Mouse (Mus musculus) ES-Bruce4 (cell line): ENCODE results near the gene Gm12794. TPM values are rescaled to one million over a fixed set of nuclear protein-coding genes. Genes with fewer than 3 reads are reported as not detected.
"Not testable (repeated sequence)": the region's sequence is repeated elsewhere in the genome, so short reads cannot be mapped to it uniquely, and the experiment has no call there.

Experiments used
- H3K27ac ChIP-seq: 2 replicates; pipeline ENCODE4 v1.5.1; 2012; ENCODE audit warnings: low read length, inconsistent platforms; ENCODE audit not compliant: insufficient read depth
- H3K27me3 ChIP-seq: 2 replicates; pipeline ENCODE4 v1.6.1; 2012; ENCODE audit warnings: mild to moderate bottlenecking, low read length, inconsistent platforms; ENCODE audit not compliant: control insufficient read depth, poor library complexity, insufficient read depth, severe bottlenecking
- H3K36me3 ChIP-seq: 2 replicates; pipeline ENCODE4 v1.6.1; 2012; ENCODE audit warnings: inconsistent platforms, mild to moderate bottlenecking, low read length, moderate library complexity; ENCODE audit not compliant: control insufficient read depth, poor library complexity, insufficient read depth, severe bottlenecking
- H3K4me1 ChIP-seq: one replicate; pipeline ENCODE4 v1.8.1; 2011; ENCODE audit warnings: low read length; ENCODE audit not compliant: control insufficient read depth, insufficient read depth
- H3K4me3 ChIP-seq: 2 replicates; pipeline ENCODE4 v1.5.1; 2011; ENCODE audit warnings: low read depth, mild to moderate bottlenecking, low read length
- H3K9ac ChIP-seq: 2 replicates; pipeline ENCODE4 v1.6.1; 2012; ENCODE audit warnings: low read depth, mild to moderate bottlenecking, inconsistent platforms; ENCODE audit not compliant: poor library complexity, severe bottlenecking
- H3K9me3 ChIP-seq: replicated peaks from 2 replicates; pipeline ENCODE4 v1.6.1; 2012; ENCODE audit warnings: mild to moderate bottlenecking, low read length, inconsistent platforms; ENCODE audit not compliant: control insufficient read depth, poor library complexity, insufficient read depth, severe bottlenecking
- CTCF ChIP-seq: IDR thresholded peaks from one replicate; pipeline ENCODE4 v1.8.1; 2011; ENCODE audit warnings: low read depth, low read length
- EP300 ChIP-seq: IDR thresholded peaks from 2 replicates; pipeline ENCODE4 v1.6.1; 2011; ENCODE audit warnings: low read depth, low read length; ENCODE audit not compliant: insufficient read depth
- POLR2A ChIP-seq: IDR thresholded peaks from one replicate; pipeline ENCODE4 v1.8.1; 2011; ENCODE audit warnings: low read length; ENCODE audit not compliant: insufficient read depth
- polyA plus RNA-seq: library from polyadenylated mRNA; stranded (reverse); fragments of >200 nt; gene quantifications from 2 replicates; pipeline ENCODE4 v1.2.4, GENCODE M21; 2011; ENCODE audit warnings: low read depth; ENCODE audit not compliant: missing spikeins, insufficient read depth, insufficient read length

Gene Gm12794
- not detected in 2 replicates for polyA plus RNA-seq

DNA sequence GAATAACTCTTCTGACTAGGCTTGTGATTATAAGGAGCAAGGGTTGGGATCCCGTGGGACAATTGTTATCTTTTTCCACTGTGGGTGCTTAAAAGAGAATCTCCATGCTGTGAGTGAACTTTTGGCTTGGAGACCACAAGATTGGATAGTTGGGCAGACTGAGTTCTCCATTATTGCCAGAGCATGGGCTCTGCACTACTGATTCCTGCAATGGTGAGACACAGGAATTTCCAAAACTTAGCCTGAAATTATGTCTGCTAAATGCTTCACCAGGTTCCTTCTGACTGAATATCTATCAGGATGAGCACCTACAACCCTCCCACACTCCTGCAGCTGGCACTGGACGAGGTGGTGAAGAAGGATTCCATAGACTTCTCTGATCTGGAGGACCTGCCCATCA, at the start of gene Gm12794:
Gm12794 (plus strand) TSS at position 301 of the 400 bp plus-strand sequence.
- not testable (repeated sequence) for H3K4me1 ChIP-seq, H3K27me3 ChIP-seq, H3K4me3 ChIP-seq, H3K36me3 ChIP-seq, H3K27ac ChIP-seq, H3K9ac ChIP-seq, H3K9me3 ChIP-seq

DNA sequence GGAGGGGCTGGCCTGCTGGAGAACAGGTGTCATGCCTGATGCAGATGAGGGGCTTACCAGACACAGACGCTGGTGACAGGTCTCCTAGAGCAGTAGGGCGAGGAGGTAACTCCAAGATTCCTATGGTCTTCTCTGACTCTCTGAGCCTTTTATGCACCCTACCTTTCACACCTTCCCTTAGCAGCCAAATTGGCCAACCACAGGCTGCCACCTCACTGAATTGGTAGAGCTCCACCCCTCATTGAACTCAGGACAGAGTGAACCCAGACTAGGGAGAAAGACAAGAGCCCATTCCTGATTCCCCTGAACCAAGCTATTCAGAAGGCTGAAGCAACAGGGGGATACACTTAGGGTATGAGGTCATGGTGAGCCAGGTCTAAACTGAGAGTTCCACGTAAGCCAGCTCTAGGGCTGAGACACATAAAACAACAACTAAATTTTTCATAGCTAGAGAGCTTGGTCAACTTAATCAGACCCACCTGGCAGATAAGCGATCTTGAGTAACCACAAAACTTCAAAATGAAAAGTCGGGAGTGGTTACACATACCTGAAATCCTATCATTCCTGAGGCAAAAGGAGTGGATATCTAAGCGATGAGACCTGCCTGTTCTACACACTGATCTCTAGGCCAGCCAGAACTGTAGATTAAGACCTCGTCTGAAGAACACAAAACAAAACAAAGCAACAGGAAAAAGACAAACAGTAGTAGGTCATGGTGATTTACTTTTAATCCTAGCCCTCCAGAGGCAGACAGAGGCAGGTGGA, 46.4 kb upstream of the Gm12794 start, which contains the start of gene C130073F10Rik:
C130073F10Rik (minus strand) TSS at position 134 of the 765 bp plus-strand sequence.
- no peak within 1 kb of the TSS for H3K9ac ChIP-seq
- no peak for TF ChIP-seq POLR2A
- no peak for TF ChIP-seq CTCF
- no peak for TF ChIP-seq EP300
- H3K36me3 ChIP-seq, result no peaks in the 10 kb centered on the region
- H3K4me3 ChIP-seq, result no peak within 1 kb of the TSS
- H3K4me1 ChIP-seq, result peaks cover 5% of the 10 kb centered on the region
- H3K27me3 ChIP-seq, result no peaks in the 10 kb centered on the region
- H3K27ac ChIP-seq, result no peak within 1 kb of the TSS
- peaks cover 1% of the 10 kb centered on the region; the same call in 1 of the 2 replicates for H3K9me3 ChIP-seq

DNA sequence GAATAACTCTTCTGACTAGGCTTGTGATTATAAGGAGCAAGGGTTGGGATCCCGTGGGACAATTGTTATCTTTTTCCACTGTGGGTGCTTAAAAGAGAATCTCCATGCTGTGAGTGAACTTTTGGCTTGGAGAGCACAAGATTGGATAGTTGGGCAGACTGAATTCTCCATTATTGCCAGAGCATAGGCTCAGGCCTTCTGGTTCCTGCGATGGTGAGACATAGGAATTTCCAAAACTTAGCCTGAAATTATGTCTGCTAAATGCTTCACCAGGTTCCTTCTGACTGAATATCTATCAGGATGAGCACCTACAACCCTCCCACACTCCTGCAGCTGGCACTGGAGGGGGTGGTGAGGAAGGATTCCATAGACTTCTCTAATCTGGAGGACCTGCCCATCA, 31.4 kb upstream of the Gm12794 start, which contains the start of gene Gm12800:
Gm12800 (plus strand) TSS at position 301 of the 400 bp plus-strand sequence.
- H3K27me3 ChIP-seq, H3K9ac ChIP-seq, H3K9me3 ChIP-seq, H3K4me1 ChIP-seq, H3K36me3 ChIP-seq, H3K27ac ChIP-seq, H3K4me3 ChIP-seq: not testable (repeated sequence)

DNA sequence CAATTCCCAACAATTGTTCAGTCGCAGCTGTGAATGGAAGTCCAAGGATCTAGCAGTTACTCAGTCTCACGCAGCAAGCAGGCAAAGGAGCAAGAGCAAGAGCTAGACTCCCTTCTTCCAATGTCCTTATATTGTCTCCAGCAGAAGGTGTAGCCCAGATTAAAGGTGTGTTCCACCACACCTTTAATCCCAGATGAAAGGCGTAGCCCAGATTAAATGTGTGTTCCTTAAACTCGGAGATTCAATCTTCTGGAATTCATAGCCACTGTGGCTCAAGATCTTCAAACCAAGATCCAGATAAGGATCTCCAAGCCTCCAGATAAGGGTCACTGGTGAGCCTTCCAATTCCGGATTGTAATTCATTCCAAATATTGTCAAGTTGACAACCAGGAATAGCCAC, 40.7 kb downstream of the Gm12794 start, which contains the start of gene Gm12790:
Gm12790 (minus strand) TSS at position 101 of the 400 bp plus-strand sequence.
- not testable (repeated sequence) for H3K27ac ChIP-seq, H3K4me1 ChIP-seq, H3K36me3 ChIP-seq, H3K9me3 ChIP-seq, H3K4me3 ChIP-seq, H3K27me3 ChIP-seq, H3K9ac ChIP-seq

DNA sequence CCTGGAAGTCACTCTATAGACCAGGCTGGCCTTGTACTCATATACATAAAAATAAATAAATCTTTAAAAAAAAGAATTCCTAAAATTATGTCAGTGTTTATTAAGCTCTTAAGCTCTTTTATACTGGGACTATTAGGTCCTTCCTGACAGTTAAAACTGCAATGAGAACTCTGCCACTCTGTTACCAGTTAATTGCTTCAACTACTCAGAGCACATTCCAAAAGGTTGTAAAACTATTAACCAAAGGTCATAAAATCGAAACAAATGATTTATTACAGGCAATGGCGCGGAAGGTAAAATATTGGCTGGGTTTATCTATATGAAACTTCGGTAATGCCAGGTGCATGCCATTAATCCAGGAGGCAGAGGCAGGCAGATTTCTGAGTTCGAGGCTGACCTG, 45.5 kb downstream of the Gm12794 start:
- H3K27ac ChIP-seq, result no peak overlapping the region
- H3K9ac ChIP-seq, result no peak overlapping the region
- H3K36me3 ChIP-seq, result no peaks in the 10 kb centered on the region
- H3K27me3 ChIP-seq, result no peaks in the 10 kb centered on the region
- no peaks in the 10 kb centered on the region; the same call in 1 of the 2 replicates for H3K9me3 ChIP-seq
- no peak for TF ChIP-seq EP300
- no peak for TF ChIP-seq CTCF
- TF ChIP-seq POLR2A, result no peak
- H3K4me1 ChIP-seq, result no peaks in the 10 kb centered on the region
- H3K4me3 ChIP-seq, result no peak overlapping the region

DNA sequence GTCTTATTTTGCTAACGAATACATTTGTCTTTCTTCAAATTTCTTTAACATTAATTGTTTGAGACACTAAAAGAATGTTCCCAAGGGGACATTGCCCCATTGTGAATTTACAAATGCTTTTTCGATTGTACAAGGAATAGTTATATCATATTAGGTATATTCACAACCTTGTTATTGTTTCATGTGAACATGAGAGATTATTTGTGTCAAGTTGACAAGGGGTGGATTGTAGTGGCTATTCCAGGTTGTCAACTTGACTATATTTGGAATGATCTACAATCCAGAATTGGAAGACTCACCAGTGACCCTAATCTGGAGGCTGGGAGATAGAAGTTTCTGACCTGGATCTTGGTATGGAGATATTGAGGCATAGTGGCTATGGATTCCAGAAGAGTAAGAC, 46.1 kb downstream of the Gm12794 start, which contains the start of gene Gm12789:
Gm12789 (plus strand) TSS at position 301 of the 400 bp plus-strand sequence.
- H3K27ac ChIP-seq, H3K27me3 ChIP-seq, H3K9ac ChIP-seq, H3K36me3 ChIP-seq, H3K4me3 ChIP-seq, H3K4me1 ChIP-seq, H3K9me3 ChIP-seq: not testable (repeated sequence)

Other genes starting within 250 kb of the Gm12794 start
- 1.6 and 1.7 TPM in 2 replicates for gene Lepr, start 223.0 kb upstream of the Gm12794 start, polyA plus RNA-seq
- gene B020004J07Rik, start 96.4 kb upstream of the Gm12794 start, polyA plus RNA-seq, result not detected in 2 replicates
- gene C130073F10Rik, start 46.6 kb upstream of the Gm12794 start, polyA plus RNA-seq, result 3.7 and 4.9 TPM in 2 replicates
- 0.42 TPM in 1 of 2 replicates, not detected in the other for gene Gm12800, start 31.3 kb upstream of the Gm12794 start, polyA plus RNA-seq
- gene Gm12790, start 40.6 kb downstream of the Gm12794 start, polyA plus RNA-seq, result not detected in 2 replicates
- gene Gm12789, start 46.2 kb downstream of the Gm12794 start, polyA plus RNA-seq, result not detected in 2 replicates
- 0.81 and 0.87 TPM in 2 replicates for gene Pde4b, start 147.1 kb downstream of the Gm12794 start, polyA plus RNA-seq